8 mouse cellular contexts compared by ENCODE assay signal in genomic region chr4:102572031-102572430, GRCm38 (mm10).
A peak's percentile ranks its signal among the peaks of the same experiment; 100 is the strongest.
DNase-seq lines count a peak whose midpoint lies in the region; ATAC-seq and TF ChIP-seq lines count a peak whose summit lies in the region.

No protein-coding gene starts in this region.

- no peak for ATAC-seq in forebrain, embryonic 12.5 days (ENCODE audit: low FRiP score)
- ATAC-seq in limb, embryonic 14.5 days (ENCODE audit: low FRiP score, low read depth) = no peak
- peak; percentile 28 for ATAC-seq in neutrophil, adult 5-6 weeks (ENCODE audit: extremely low read depth, insufficient number of reproducible peaks, low FRiP score, poor library complexity, severe bottlenecking)

- peak overlapping the region; percentile 44; the same call in 1 of the 2 replicates for H3K27ac ChIP-seq in left cerebral cortex, adult 2 months
- H3K27ac ChIP-seq in forebrain, embryonic 12.5 days = no peak overlapping the region
- no peak overlapping the region for H3K27ac ChIP-seq in limb, embryonic 14.5 days (replicated peaks; ENCODE audit: low read depth, low read length)

- H3K9me3 ChIP-seq in forebrain, embryonic 12.5 days = no peaks in the 10 kb centered on the region
- H3K9me3 ChIP-seq in limb, embryonic 14.5 days (ENCODE audit: control insufficient read depth, low read length) = no peaks in the 10 kb centered on the region

- peak overlapping the region; percentile 26; the same call in 1 of the 2 replicates for H3K4me2 ChIP-seq in forebrain, embryonic 12.5 days
- peak overlapping the region; percentile 41 for H3K4me2 ChIP-seq in limb, embryonic 14.5 days (replicated peaks; ENCODE audit: low read depth, low read length, severe bottlenecking)

- H3K4me1 ChIP-seq in forebrain, embryonic 12.5 days = peaks cover 43% of the 10 kb centered on the region
- peaks cover 46% of the 10 kb centered on the region for H3K4me1 ChIP-seq in limb, embryonic 14.5 days (ENCODE audit: control insufficient read depth, insufficient read depth, low read length)

- no peak for TF ChIP-seq POLR2A in limb, embryonic 14.5 days (IDR thresholded peaks at IDR 0.05; ENCODE audit: borderline replicate concordance, extremely low read depth, insufficient read depth, insufficient read length)

- WGBS in forebrain, embryonic 12.5 days = 78% methylated on average over 6 of the region's 6 CpGs
- WGBS in limb, embryonic 14.5 days = 53% methylated on average over 6 of the region's 6 CpGs

- H3K9ac ChIP-seq in forebrain, embryonic 12.5 days = no peak overlapping the region
- H3K9ac ChIP-seq in limb, embryonic 14.5 days (ENCODE audit: low read depth, low read length, severe bottlenecking) = peak overlapping the region; percentile 32

- peak overlapping the region; percentile 30 for H3K4me3 ChIP-seq in left cerebral cortex, adult 2 months
- H3K4me3 ChIP-seq in forebrain, embryonic 12.5 days (replicated peaks) = no peak overlapping the region
- H3K4me3 ChIP-seq in limb, embryonic 14.5 days (replicated peaks; ENCODE audit: low read length) = peak overlapping the region; percentile 59

- H3K36me3 ChIP-seq in forebrain, embryonic 12.5 days (replicated peaks) = no peaks in the 10 kb centered on the region
- H3K36me3 ChIP-seq in limb, embryonic 14.5 days (ENCODE audit: control insufficient read depth, insufficient read depth, low read length) = no peaks in the 10 kb centered on the region

- intact Hi-C loops in left cerebral cortex, adult 2 months (cut with DNase I) = loop anchor here (5.0 kb wide), 1 partner anchor 40 kb away; no protein-coding TSS in a partner anchor
- intact Hi-C loops in left cerebral cortex, postnatal 4 days (cut with DNase I) = no loop called here

- DNase-seq in left cerebral cortex, adult 2 months (ENCODE audit: extremely low spot score in 1 of 2, low spot score in 2 of 2) = no peak
- no peak for DNase-seq in left cerebral cortex, postnatal 4 days
- DNase-seq in limb, embryonic 14.5 days (ENCODE audit: low spot score) = no peak
- DNase-seq in urinary bladder, postnatal 4 days (ENCODE audit: low spot score in 2 of 2) = no peak
- no peak for DNase-seq in right cerebral cortex, postnatal 14 days
- DNase-seq in kidney, adult 18-20 months = no peak

- peaks cover 42% of the 10 kb centered on the region; the same call in 1 of the 2 replicates for H3K27me3 ChIP-seq in forebrain, embryonic 12.5 days
- H3K27me3 ChIP-seq in limb, embryonic 14.5 days (ENCODE audit: control insufficient read depth, insufficient read depth, low read length) = no peaks in the 10 kb centered on the region

- no peak for TF ChIP-seq CTCF in left cerebral cortex, adult 2 months (IDR thresholded peaks at IDR 0.05)
